Mouse (Mus musculus): ENCODE measurements around the gene Rftn1.
"Not testable (repeated sequence)": the region's sequence is repeated elsewhere in the genome, so short reads cannot be mapped to it uniquely, and the experiment has no call there.

The Rftn1 gene

DNA sequence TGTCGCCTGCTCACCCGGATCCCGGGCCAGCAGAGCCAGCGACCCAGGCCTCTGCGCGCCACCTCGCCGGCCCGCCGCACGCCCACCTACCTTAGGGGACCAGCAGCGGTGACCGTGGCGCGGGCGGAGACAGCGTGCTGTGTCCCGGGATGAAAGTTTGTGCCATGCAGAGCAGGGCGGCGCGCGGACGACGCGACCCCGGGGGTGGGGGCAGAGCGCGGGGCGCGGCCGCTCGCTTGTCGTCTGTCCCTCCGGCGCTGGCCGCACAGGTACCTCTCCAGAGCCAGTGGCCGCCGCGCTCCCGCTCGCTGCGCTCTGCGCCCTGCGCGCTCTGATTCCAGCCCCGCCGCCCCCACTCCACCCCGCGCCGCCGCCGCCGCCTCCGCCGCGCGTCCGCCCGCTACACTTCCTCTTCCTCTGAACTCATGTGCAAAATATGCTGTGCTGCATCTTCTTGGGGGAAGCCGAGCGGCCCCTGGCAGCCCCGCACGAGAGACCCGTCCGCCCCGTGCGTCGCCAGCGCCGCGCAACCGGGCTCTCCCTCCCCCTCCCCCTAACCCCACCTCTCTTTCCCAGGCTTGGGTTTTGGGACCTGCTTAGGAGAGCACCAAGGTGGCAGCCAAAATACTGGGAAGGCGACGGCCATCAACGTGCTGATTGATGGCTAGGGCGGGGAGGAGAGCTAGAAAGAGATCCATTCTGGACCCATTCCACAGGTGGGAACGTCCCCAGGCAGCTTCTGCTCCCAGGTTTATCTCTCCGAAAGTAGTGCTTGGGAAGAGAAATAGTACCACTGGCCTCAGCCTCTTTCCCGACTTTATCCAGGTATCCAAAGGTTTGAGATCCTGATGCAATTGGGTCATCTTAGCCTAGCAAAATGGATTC, at the start of gene Rftn1:
Gene Rftn1 (minus strand): TSS at position 544 of the 885 bp plus-strand sequence.
- DNase-seq = peak; percentile 42

DNA sequence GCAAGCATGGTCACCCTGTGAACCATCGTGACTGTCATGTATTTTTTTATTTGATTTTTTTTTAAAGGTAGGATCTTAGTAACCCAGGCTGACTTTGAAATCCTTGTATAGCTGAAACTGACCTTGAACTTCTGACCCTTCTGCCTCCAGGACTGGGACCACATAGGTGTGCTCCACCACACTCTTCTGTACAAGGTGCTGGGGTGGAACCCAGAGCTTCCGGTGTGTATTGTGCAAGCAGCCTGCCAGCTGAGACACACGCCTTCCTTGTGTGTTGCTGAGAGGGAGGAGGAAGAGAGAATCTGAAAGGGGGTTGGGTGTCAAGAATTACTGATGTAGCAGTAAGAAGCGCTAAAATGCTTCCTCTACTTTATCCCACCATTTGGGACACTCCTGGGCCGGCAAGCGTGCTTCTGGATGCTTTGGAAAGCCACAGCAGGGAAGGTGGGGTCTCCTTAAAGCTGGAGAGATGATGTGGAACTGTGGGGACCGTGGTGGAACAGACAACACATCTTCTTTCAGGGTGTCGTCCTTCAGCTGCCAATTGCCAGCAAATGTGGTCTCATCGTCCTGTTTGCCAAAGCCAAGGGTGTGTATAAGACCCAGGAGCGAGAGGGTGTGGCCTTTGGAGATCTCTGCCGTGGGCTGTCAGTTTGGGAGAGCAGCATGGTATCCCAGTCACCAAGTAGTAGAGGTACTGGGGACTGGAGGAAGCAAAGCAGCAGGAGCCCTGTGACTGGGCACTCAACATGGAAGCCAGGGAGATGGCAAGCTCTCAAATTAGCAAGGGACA, 47.5 kb upstream of the Rftn1 start:
- no peak for DNase-seq

DNA sequence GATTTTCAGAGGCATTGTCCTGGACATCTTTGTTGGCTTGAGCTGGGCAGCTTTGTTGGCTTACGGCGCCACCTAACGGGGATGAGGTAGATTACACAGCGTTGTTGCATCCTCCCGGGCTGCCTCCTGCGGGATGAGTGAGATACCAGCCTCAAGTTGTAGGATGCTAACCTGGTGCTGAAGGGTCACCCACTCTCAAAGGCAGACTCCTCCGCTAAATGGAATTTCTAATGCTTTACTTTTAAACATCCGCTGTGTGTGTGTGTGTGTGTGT, 46.9 kb upstream of the Rftn1 start:
- peak; percentile 78 for DNase-seq

- DNase-seq = no peak
Measured at GRCm38 (mm10) chr17:50236702-50237435, 46.4 kb upstream of the Rftn1 start.

DNA sequence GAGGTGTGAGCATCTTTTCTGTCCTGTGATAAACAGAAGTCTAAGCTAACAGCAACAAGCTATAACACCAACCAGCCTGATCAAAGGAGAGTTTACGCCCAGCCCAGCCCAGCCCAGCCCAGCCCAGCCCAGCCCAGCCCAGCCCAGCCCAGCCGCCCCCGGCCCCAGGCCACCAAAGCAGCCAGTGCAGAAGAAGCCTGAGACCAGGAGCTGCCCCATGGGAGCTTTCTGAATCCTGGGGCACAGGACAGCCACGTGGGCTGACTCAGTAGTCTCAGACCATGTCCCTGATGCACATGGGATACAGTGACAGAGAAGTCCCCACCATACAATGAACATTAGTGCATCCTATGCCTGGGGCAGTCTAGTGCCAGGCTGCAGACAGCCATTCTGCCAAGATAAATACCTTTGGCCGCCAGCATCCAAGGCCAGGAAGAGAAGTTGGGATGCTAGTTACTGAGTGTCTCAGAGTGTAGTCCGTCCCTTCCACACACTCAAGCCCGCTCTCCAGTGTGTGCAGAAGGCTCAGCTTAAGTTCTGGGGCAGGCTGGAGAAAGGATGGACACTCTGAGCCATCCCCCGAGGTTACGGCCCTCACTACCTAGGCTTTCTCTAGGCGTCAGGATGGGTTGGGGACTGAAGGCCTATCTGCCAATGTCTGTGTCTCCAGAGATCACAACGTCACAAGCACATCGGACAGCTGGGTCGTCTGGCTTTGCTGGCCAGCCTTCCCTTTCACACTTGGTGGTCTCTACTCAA, 45.6 kb upstream of the Rftn1 start:
- no peak for DNase-seq

DNA sequence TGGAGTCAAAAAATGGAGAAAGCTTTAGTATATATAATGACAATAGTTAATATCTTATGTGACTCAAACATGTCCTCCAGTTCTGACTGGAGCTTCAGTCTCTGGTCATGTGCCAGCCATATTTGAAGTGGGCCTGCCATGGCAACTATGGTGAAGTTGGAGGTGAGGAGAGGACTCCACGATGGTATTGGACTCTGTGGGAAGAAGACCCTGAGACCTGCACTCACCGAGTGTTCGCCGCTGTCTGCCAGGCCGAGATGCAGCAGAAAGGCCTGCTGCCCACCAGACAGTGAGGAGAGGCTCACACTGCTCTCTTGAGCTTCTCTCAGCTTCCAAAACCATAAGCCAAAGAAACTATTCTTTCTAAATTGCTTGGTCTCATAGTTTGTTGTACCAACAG, 43.5 kb upstream of the Rftn1 start:
- DNase-seq = no peak

- no peak for DNase-seq
Measured at GRCm38 (mm10) chr17:50232821-50233220, 42.3 kb upstream of the Rftn1 start.

- DNase-seq = no peak
Measured at GRCm38 (mm10) chr17:50231206-50231605, 40.7 kb upstream of the Rftn1 start.

GRCm38 (mm10) chr17:50229534-50229933, 39.1 kb upstream of the Rftn1 start:
- no peak for DNase-seq

DNA sequence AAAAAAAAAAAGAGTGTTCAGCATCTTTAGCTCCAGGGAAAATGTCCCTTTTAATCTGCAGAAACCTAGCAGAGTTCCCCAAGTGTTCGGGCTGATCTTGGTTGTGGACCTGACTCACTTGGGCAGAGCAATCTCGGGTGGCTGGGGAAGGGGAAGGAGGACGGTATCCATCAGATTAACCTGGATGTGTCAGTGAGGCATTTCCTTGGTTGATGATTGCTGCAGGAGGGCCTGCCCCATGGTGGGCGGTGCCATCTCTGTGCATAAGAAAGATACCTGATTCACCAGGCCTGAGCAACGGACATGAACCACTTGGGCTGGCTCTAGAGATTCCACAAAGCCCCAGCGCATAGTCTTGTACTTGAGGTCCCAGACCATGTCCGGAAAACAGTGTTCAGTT, 36.9 kb upstream of the Rftn1 start:
- no peak for DNase-seq

GRCm38 (mm10) chr17:50224718-50225117, 34.2 kb upstream of the Rftn1 start:
- no peak for DNase-seq

DNA sequence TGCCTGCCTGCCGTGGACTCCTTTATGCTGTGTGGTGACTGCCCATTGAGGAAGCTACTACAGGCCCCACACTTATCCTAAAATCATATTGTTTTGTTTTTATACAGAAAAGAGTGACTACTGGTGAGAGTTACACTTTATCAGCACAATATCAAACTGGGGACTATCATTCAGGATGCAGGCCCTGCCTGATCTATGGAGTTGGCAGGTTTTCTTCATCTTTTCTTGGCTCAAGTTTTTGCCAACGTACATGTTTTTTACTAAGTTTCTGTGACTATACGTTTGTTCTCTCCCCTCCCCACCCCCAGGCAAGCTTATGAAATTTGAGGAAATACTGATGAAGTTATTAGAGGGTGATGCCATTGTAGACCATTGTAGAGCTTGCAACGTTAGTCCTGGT, 27.5 kb upstream of the Rftn1 start:
- DNase-seq = no peak

DNA sequence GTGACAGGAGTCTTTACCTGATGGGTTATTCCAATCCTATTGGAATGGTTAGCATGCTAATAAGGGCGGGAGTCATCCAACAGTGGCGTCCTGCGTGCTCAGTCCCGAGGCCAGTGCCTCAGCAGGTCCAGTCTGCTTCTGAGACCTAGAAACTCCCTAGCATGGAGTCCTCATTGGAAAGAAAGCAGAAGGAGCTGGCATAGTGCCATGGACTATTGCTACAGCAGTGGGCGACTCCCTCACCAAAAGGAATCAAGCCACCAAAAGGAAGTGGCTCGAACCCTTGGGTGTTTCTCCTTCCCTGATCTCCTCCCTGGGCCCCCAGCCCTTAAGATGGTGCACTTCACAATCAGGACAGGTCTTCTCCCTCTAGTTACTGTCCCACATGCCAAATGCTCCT, 24.6 kb upstream of the Rftn1 start:
- no peak for DNase-seq

DNA sequence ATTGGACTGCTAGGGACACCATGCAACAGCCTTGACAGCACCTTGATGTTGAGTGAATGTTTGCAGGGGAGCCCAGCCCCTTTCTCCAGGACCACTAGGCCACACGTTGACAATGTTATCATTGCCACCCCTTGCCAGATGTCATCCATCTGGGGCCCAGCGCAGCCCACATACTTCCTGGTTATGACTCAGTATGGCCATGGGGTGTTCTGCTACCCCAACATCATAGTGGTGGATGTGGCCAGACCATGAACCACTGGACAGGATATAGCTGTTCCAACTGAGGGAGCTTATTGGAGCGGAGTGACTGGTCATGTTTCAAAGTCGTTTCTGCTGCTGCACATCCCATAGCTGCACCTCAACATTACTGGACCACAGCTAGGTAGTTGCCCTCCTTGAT, 22.6 kb upstream of the Rftn1 start:
- no peak for DNase-seq

DNA sequence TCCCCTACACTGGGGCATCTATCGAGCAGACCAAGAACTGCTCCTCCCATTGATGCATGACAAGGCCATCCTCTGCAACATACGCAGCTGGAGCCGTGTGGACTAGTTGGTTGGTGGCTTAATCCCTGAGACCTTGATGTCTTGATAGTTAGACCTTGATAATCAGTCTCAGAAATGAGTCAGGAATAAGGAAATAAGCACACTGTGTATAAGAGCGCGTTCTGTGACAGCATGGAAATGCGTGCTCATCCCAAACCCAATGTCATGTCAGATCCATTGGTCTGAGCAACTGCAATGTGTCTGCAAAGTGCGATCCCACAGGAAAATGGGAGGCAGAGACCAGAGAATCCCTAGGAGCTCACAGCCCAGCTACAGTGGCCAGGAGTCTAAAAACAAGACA, 21.3 kb upstream of the Rftn1 start:
- no peak for DNase-seq

DNA sequence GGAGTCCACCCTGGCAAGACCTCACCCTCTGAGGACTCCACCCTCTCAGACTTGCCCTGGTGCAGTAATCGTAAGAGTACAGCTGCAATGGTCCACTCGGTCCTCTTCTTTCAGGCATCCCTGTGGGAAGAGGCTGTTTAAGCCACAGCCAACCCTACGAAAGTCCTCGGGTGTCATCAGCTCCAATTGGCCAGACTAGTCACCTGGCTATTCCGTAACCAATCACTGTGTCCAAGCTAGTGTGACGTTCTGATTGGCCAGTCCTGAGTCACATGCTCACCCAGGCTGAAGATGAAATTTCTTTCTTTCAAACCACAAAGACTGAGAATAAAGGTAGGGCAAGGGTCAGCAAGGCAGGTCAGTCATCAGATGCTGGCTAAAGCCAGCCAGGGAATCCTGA, 19.4 kb upstream of the Rftn1 start:
- no peak for DNase-seq

DNA sequence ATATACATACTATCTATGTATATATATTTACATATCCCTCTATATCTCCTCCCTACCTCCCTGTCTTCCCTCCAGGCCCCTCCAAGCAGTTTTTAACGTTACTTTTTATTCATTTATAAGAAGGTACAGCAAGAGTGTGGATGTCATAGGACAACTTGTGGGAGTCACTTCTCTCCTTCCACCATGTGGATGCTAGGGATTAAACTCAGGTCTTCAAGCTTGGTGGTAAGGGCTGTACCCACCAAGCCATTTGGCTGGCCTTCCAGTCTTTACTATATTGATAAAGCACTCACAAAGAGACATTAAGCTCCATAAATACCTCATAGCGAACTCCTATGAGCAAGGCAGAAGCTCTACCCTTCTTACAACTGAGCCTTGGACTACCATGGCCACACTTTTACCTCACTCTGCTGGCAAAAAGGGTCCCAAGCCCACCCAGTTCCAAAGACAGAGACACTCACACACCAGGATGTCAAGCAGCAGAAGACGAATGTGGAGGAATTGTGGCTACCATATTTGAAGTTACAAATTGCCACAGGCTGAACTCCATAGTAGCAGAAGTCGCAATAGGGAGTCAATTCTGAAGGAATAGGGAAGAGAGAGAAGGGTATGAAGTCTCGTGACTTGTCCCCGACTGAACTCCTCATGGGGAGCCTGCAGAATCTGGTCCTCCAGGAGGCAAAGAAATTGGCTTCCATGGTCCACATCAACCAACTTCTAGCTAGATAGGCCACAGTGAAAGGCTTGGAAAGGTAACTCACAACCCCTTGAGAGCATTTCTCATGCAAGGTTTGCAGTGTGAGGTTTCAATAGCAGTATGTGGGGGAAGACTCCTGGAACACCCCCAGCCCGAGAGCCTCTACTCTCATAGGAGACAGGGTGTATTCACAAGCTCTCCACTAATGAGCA, 17.9 kb upstream of the Rftn1 start:
- no peak for DNase-seq

DNA sequence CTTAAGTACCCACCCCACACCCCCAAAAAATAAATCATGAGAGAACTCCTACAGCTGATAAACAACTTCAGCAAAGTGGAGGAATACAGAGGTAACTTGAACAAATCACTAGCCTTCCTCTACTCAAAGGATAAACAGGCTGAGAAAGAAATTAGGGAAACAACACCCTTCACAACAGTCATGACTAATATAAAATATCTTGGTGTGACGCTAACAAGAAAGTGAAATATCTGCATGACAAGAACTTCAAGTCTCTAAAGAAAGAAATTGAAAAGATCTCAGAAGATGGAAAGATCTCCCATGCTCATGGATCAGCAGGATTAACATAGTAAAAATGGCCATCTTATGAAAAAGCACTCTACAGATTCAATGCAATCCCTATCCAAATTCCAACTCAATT, 15.8 kb upstream of the Rftn1 start:
- DNase-seq = not testable (repeated sequence)

DNA sequence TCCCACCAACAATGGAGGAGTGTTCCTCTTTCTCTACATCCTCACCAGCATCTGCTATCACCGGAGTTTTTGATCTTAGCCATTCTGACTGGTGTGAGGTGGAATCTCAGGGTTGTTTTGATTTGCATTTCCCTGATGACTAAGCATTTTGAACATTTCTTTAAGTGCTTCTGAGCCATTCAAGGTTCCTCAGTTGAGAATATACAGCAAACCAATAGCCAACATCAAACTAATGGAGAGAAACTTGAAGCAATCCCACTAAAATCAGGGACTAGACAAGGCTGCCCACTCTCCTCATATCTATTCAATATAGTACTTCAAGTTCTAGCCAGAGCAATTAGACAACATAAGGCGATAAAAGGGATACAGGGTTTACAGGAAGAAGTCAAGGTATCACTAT, 15.4 kb upstream of the Rftn1 start:
- not testable (repeated sequence) for DNase-seq

GRCm38 (mm10) chr17:50205152-50205782, 14.8 kb upstream of the Rftn1 start:
- no peak for DNase-seq

DNA sequence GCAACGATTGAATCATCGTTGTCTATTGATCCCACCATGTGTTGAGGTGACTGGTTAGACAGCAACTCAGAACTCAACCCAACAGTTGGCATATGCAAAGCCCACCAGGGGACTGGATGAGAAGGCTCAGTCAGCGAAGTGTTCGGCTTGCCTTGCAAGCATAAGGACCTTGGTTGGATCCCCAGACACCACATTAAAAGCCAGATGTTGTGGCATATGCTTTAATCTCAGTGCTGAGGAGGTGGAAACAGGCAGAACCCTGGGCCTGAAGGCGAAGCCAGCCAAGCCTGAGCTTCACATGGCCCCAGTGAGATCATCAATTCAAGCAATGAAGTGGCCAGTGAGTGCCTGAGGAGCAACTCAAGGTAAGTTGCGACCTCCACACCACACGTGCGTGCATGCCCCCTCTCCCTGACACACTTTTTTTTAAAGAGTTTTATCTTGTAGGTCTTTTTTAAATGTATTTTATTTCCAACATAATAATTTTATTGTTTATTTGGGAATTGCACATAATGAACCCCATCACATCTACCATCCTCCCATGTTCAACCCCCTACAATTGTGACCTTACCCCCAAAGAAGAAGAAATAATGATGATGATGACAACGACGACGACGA, 11.5 kb upstream of the Rftn1 start:
- DNase-seq = no peak

Data from liver (tissue).